Mouse (Mus musculus): ENCODE results near the gene Ska3.

GRCm38 (mm10) chr14:57827284-57827683 lies 1.3 kb upstream of the Ska3 start:
- TF ChIP-seq POLR2A (IDR thresholded peaks at IDR 0.05; ENCODE audit: insufficient read depth, low read depth, low read length) = no peak
- TF ChIP-seq CTCF (IDR thresholded peaks at IDR 0.05; ENCODE audit: insufficient read depth, low read depth, low read length) = no peak

Measured in olfactory bulb, adult 2 months (tissue).